Mouse (Mus musculus): ENCODE results near the gene Patj. TPM values are rescaled to one million over a fixed set of nuclear protein-coding genes. Genes with fewer than 3 reads are reported as not detected.

The Patj gene
- polyA plus RNA-seq, 2 experiments = 11.9 to 16.7 TPM

DNA sequence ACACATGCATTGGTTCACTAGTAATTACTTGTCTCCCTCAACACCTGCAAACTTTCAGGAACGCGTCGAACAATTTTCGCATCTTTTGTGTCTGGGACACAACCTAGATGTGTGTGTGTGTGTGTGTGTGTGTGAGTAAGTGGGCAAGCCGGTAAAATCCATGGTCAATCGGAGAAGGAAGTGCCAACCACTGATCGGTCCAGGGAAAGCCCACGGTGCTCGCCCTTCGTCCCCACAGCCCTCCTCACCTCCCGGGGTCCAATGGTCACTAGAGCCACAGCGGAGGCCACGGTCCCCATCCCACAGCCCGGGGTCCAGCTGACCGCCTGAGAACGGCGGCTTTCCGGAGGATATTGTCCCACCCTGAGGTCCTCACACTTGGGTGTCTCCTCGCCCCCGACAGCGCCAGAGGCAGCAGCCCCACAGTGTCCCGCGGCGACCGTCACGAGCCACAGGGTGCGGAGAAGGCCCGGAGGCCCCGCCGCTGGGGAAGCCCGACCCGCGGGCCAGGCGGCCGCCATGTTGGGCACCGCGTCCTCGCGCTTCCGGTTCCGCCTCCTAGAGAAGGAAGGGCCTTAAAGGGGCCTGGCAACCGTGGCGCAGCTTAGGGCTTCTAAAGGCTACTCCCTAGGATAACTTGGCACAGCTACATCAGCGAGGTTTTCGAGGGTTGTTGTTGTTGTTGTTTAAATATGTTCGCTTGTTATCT lies 12.7 kb upstream of the Patj start, which contains the start of gene Tm2d1:
Gene Tm2d1 (minus strand): TSS at position 591 of the 709 bp plus-strand sequence.
- ATAC-seq (ENCODE audit: low FRiP score, low read depth) = peak; percentile 91
- no peaks in the 10 kb centered on the region for H3K9me3 ChIP-seq (ENCODE audit: control insufficient read depth, low read length)
- peak within 1 kb of the TSS; percentile 98 for H3K9ac ChIP-seq (ENCODE audit: low read depth, low read length, severe bottlenecking)
- peak within 1 kb of the TSS; percentile 80 for H3K27ac ChIP-seq (replicated peaks; ENCODE audit: low read depth, low read length)
- peak; percentile 97 for TF ChIP-seq POLR2A (IDR thresholded peaks at IDR 0.05; ENCODE audit: borderline replicate concordance, extremely low read depth, insufficient read depth, insufficient read length)
- H3K4me2 ChIP-seq (replicated peaks; ENCODE audit: low read depth, low read length, severe bottlenecking) = peak within 1 kb of the TSS; percentile 53
- peak within 1 kb of the TSS; percentile 94 for H3K4me3 ChIP-seq (replicated peaks; ENCODE audit: low read length)
- H3K36me3 ChIP-seq (ENCODE audit: control insufficient read depth, insufficient read depth, low read length) = peaks cover 8% of the 10 kb centered on the region; the same call in 1 of the 2 replicates
- under 1% methylated on average over 31 of the region's 46 CpGs for WGBS
- H3K27me3 ChIP-seq (ENCODE audit: control insufficient read depth, insufficient read depth, low read length) = no peaks in the 10 kb centered on the region
- peaks cover 5% of the 10 kb centered on the region for H3K4me1 ChIP-seq (ENCODE audit: control insufficient read depth, insufficient read depth, low read length)
- peak; percentile 88 for DNase-seq (ENCODE audit: low spot score)

GRCm38 (mm10) chr4:98385036-98385435 lies 10.5 kb upstream of the Patj start:
- Histone ChIP-seq H3K36me3 (ENCODE audit: control insufficient read depth, insufficient read depth, low read length) (no peaks in the 10 kb centered on the region), H3K4me2 (replicated peaks; ENCODE audit: low read depth, low read length, severe bottlenecking) (no peak overlapping the region), H3K27me3 (ENCODE audit: control insufficient read depth, insufficient read depth, low read length) (no peaks in the 10 kb centered on the region), H3K9me3 (ENCODE audit: control insufficient read depth, low read length) (no peaks in the 10 kb centered on the region), H3K4me1 (ENCODE audit: control insufficient read depth, insufficient read depth, low read length) (peaks cover 5% of the 10 kb centered on the region), H3K4me3 (replicated peaks; ENCODE audit: low read length) (no peak overlapping the region), H3K27ac (replicated peaks; ENCODE audit: low read depth, low read length) (no peak overlapping the region), H3K9ac (ENCODE audit: low read depth, low read length, severe bottlenecking) (no peak overlapping the region)
- 19% methylated on average over 5 of the region's 5 CpGs for WGBS
- DNase-seq (ENCODE audit: low spot score) (no peak), ATAC-seq (ENCODE audit: low FRiP score, low read depth) (no peak)
- no peak for TF ChIP-seq POLR2A (IDR thresholded peaks at IDR 0.05; ENCODE audit: borderline replicate concordance, extremely low read depth, insufficient read depth, insufficient read length)

GRCm38 (mm10) chr4:98395346-98395689 lies 267 bp upstream of the Patj start:
- DNase-seq (ENCODE audit: low spot score) (peak; percentile 35), ATAC-seq (ENCODE audit: low FRiP score, low read depth) (peak; percentile 22; the same call in 1 of the 2 replicates)
- Histone ChIP-seq H3K27ac (replicated peaks; ENCODE audit: low read depth, low read length) (peak overlapping the region; percentile 96), H3K4me1 (ENCODE audit: control insufficient read depth, insufficient read depth, low read length) (peaks cover 3% of the 10 kb centered on the region; the same call in 1 of the 2 replicates), H3K36me3 (ENCODE audit: control insufficient read depth, insufficient read depth, low read length) (no peaks in the 10 kb centered on the region), H3K4me3 (replicated peaks; ENCODE audit: low read length) (peak overlapping the region; percentile 88), H3K4me2 (replicated peaks; ENCODE audit: low read depth, low read length, severe bottlenecking) (peak overlapping the region; percentile 86), H3K27me3 (ENCODE audit: control insufficient read depth, insufficient read depth, low read length) (no peaks in the 10 kb centered on the region), H3K9ac (ENCODE audit: low read depth, low read length, severe bottlenecking) (peak overlapping the region; percentile 99), H3K9me3 (ENCODE audit: control insufficient read depth, low read length) (no peaks in the 10 kb centered on the region)
- WGBS = 4% methylated on average over 7 of the region's 7 CpGs
- no peak for TF ChIP-seq POLR2A (IDR thresholded peaks at IDR 0.05; ENCODE audit: borderline replicate concordance, extremely low read depth, insufficient read depth, insufficient read length)

DNA sequence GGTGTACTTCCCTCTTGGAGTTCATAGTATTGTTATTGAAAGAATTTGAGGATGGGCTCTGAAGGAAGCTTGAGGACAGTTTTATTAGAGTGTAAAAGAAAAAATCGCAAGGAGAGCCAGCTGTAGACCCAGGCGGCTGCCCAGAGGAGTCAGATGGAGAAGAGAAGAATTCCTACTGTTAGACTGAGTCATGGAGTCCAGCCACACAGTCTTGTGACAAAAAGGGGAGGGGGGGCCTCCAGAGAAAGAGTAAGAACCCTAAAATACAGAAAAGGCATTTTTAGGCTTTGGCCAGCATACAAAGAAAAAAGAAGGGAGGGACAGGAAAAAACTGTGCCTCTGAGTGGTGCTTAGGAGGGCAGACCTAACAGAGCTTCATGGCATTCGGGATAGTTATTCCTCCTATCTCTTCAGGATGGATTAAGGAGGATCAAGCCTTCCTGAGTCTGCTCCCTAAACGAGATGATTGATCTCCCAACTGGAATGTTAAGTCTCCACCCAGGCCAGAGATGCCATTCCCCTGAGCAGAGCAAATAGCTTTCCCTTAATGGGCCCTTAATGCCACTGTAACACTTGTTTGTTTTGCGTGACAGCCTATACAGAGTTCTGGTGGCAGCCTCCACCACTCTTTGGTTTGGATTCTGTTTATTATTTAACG lies 5.5 kb downstream of the Patj start:
- Histone ChIP-seq H3K36me3 (ENCODE audit: control insufficient read depth, insufficient read depth, low read length) (no peaks in the 10 kb centered on the region), H3K27me3 (ENCODE audit: control insufficient read depth, insufficient read depth, low read length) (no peaks in the 10 kb centered on the region), H3K4me2 (replicated peaks; ENCODE audit: low read depth, low read length, severe bottlenecking) (no peak overlapping the region), H3K9me3 (ENCODE audit: control insufficient read depth, low read length) (no peaks in the 10 kb centered on the region), H3K4me1 (ENCODE audit: control insufficient read depth, insufficient read depth, low read length) (peaks cover 11% of the 10 kb centered on the region; the same call in 1 of the 2 replicates), H3K27ac (replicated peaks; ENCODE audit: low read depth, low read length) (no peak overlapping the region), H3K4me3 (replicated peaks; ENCODE audit: low read length) (no peak overlapping the region), H3K9ac (ENCODE audit: low read depth, low read length, severe bottlenecking) (no peak overlapping the region)
- DNase-seq (ENCODE audit: low spot score) (no peak), ATAC-seq (ENCODE audit: low FRiP score, low read depth) (0 out of 2 replicates have a peak, but pooled peaks have one; percentile 19)
- 24% methylated on average over 6 of the region's 6 CpGs for WGBS
- TF ChIP-seq POLR2A (IDR thresholded peaks at IDR 0.05; ENCODE audit: borderline replicate concordance, extremely low read depth, insufficient read depth, insufficient read length) = no peak

DNA sequence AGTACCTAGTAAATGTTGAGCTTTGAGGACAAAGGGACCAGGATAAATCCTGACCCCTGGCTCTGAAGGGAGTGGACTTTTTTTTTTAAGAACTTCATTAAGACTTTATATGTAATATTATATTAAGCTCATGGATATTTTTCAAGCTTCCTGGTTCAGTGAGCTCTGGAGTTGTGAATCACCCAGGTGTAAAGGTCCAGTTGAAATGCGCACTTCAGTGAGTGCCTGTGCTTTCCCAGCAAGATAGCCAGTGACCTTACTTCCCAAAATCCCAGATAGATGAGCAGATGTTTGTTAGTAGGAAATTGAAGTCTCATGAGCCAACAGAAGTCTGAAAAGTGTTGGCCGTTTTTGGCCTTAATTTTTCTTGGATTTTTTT lies 6.0 kb downstream of the Patj start:
- Histone ChIP-seq H3K4me1 (ENCODE audit: control insufficient read depth, insufficient read depth, low read length) (peaks cover 8% of the 10 kb centered on the region; the same call in 1 of the 2 replicates), H3K27me3 (ENCODE audit: control insufficient read depth, insufficient read depth, low read length) (no peaks in the 10 kb centered on the region), H3K9me3 (ENCODE audit: control insufficient read depth, low read length) (no peaks in the 10 kb centered on the region), H3K36me3 (ENCODE audit: control insufficient read depth, insufficient read depth, low read length) (no peaks in the 10 kb centered on the region), H3K9ac (ENCODE audit: low read depth, low read length, severe bottlenecking) (no peak overlapping the region), H3K4me3 (replicated peaks; ENCODE audit: low read length) (no peak overlapping the region), H3K4me2 (replicated peaks; ENCODE audit: low read depth, low read length, severe bottlenecking) (no peak overlapping the region), H3K27ac (replicated peaks; ENCODE audit: low read depth, low read length) (no peak overlapping the region)
- ATAC-seq (ENCODE audit: low FRiP score, low read depth) = no peak
- WGBS = 71% methylated on average over 2 of the region's 2 CpGs
- no peak for DNase-seq (ENCODE audit: low spot score)
- no peak for TF ChIP-seq POLR2A (IDR thresholded peaks at IDR 0.05; ENCODE audit: borderline replicate concordance, extremely low read depth, insufficient read depth, insufficient read length)

Data from limb, embryonic 14.5 days (tissue).